ENCODE assay signal across 8 mouse cellular contexts in the genomic region with DNA sequence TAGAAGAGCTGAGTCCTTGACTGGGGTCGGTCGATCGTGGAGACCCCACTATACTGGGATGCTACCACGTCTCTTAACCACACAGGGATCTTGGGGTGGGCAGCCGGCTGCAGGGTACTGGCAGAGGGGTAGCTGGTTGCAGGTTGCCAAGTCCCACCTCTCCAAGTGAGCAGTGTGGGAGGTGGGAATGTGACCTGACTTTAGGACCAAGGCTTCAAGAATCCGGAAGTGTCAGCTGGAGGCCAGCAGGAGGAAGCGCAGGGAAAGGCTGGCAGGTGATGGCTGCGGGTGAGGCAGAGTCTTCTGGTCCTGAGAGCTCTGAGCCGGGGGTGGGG.
DNase-seq lines count a peak whose midpoint lies in the region; ATAC-seq lines count a peak whose summit lies in the region.
"Had no signal": no experiment of that assay in that cellular context is flagged by ENCODE, and none has a peak within 500 bp of the region (broad histone marks: within the 10 kb centered on the region; RNA-seq: fewer than 3 reads in every experiment).

No protein-coding gene starts in this region.

- intact Hi-C loops in left cerebral cortex, postnatal 4 days (cut with DNase I), result no loop called here

- DNase-seq in retina, postnatal 1 day, result peak; percentile 14
- DNase-seq in retina, embryonic 14.5 days (ENCODE audit: low spot score), result no peak
- DNase-seq in forebrain, embryonic 14.5 days (ENCODE audit: low spot score), result no peak
- no peak for DNase-seq in left cerebral cortex, postnatal 4 days
- no peak for DNase-seq in layer of hippocampus, postnatal 14 days (ENCODE audit: low spot score in 2 of 2)
- DNase-seq: thymus, adult 18-20 months had no signal

- H3K27ac ChIP-seq in forebrain, embryonic 14.5 days (ENCODE audit: low read depth, low read length), result no peak overlapping the region
- no peak overlapping the region for H3K27ac ChIP-seq in limb, embryonic 12.5 days
- H3K27ac ChIP-seq in stomach, embryonic 15.5 days, result no peak overlapping the region

- ATAC-seq in forebrain, embryonic 14.5 days, result peak; percentile 32
- peak; percentile 30; the same call in 1 of the 2 replicates for ATAC-seq in limb, embryonic 12.5 days (ENCODE audit: insufficient number of reproducible peaks, insufficient read depth, low FRiP score, low TSS enrichment, low read depth)
- no peak for ATAC-seq in stomach, embryonic 15.5 days (ENCODE audit: insufficient read depth, low FRiP score, low read depth)

- peak overlapping the region; percentile 93 for H3K4me2 ChIP-seq in forebrain, embryonic 14.5 days (ENCODE audit: low read length)
- peak overlapping the region; percentile 90 for H3K4me2 ChIP-seq in limb, embryonic 12.5 days
- peak overlapping the region; percentile 95 for H3K4me2 ChIP-seq in stomach, embryonic 15.5 days

- WGBS in forebrain, embryonic 14.5 days, result 0% methylated on average over 9 of the region's 9 CpGs
- 3% methylated on average over 8 of the region's 9 CpGs for WGBS in limb, embryonic 12.5 days
- 2% methylated on average over 9 of the region's 9 CpGs for WGBS in stomach, embryonic 15.5 days

- H3K27me3 ChIP-seq in forebrain, embryonic 14.5 days (replicated peaks; ENCODE audit: control insufficient read depth, insufficient read depth, low read length), result peaks cover 11% of the 10 kb centered on the region; the same call in 1 of the 2 replicates
- H3K27me3 ChIP-seq in limb, embryonic 12.5 days, result peaks cover 61% of the 10 kb centered on the region
- peaks cover 49% of the 10 kb centered on the region for H3K27me3 ChIP-seq in stomach, embryonic 15.5 days (replicated peaks)

- peaks cover 12% of the 10 kb centered on the region for H3K4me1 ChIP-seq in forebrain, embryonic 14.5 days (ENCODE audit: control insufficient read depth, insufficient read depth, low read length)
- peaks cover 14% of the 10 kb centered on the region for H3K4me1 ChIP-seq in limb, embryonic 12.5 days (replicated peaks)
- H3K4me1 ChIP-seq in stomach, embryonic 15.5 days, result peaks cover 13% of the 10 kb centered on the region

- H3K9ac ChIP-seq in forebrain, embryonic 14.5 days (ENCODE audit: low read length), result peak overlapping the region; percentile 65
- no peak overlapping the region for H3K9ac ChIP-seq in limb, embryonic 12.5 days (replicated peaks)
- no peak overlapping the region for H3K9ac ChIP-seq in stomach, embryonic 15.5 days

- no peaks in the 10 kb centered on the region for H3K36me3 ChIP-seq in forebrain, embryonic 14.5 days (ENCODE audit: control insufficient read depth, insufficient read depth, low read length)
- no peaks in the 10 kb centered on the region for H3K36me3 ChIP-seq in limb, embryonic 12.5 days
- H3K36me3 ChIP-seq in stomach, embryonic 15.5 days, result no peaks in the 10 kb centered on the region

- H3K4me3 ChIP-seq in forebrain, embryonic 14.5 days (ENCODE audit: low read depth, low read length), result peak overlapping the region; percentile 43
- H3K4me3 ChIP-seq in limb, embryonic 12.5 days (replicated peaks), result peak overlapping the region; percentile 51
- H3K4me3 ChIP-seq in stomach, embryonic 15.5 days (replicated peaks), result peak overlapping the region; percentile 47

- no peaks in the 10 kb centered on the region for H3K9me3 ChIP-seq in forebrain, embryonic 14.5 days (replicated peaks; ENCODE audit: control insufficient read depth, low read length)
- H3K9me3 ChIP-seq in limb, embryonic 12.5 days, result no peaks in the 10 kb centered on the region
- H3K9me3 ChIP-seq in stomach, embryonic 15.5 days, result no peaks in the 10 kb centered on the region
